In the genomic region with DNA sequence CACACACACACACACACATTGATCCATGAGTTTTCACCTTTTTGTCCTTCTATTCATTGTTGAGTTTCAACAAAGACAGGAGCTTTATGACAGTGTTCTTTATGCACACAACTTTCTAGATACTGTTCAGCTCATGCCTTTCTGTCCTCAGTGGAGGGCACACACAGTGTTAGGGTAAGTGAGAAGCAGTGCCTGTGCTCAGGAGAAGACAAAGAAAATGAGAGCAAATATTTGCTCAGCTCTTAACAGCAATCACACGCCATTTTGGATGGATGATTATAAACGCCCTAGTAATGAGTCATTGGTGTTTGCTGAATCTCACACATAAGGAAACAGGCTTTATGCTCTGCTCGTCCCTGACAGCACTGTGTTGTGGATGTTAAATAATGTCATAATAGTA, we compare ENCODE assay signal across 28 mouse cellular contexts.
A peak's percentile ranks its signal among the peaks of the same experiment; 100 is the strongest.
DNase-seq lines count a peak whose midpoint lies in the region; ATAC-seq and TF ChIP-seq lines count a peak whose summit lies in the region.
"Had no signal": no experiment of that assay in that cellular context is flagged by ENCODE, and none has a peak within 500 bp of the region (broad histone marks: within the 10 kb centered on the region; RNA-seq: fewer than 3 reads in every experiment).

No protein-coding gene starts in this region.

- no peak overlapping the region for H3K9ac ChIP-seq in lung, embryonic 14.5 days
- no peak overlapping the region for H3K9ac ChIP-seq in intestine, embryonic 15.5 days
- H3K9ac ChIP-seq in stomach, embryonic 14.5 days (replicated peaks; ENCODE audit: low read depth, low read length), result no peak overlapping the region
- H3K9ac ChIP-seq in stomach, postnatal 0 days (ENCODE audit: low read length), result no peak overlapping the region
- H3K9ac ChIP-seq: embryonic facial prominence, embryonic 12.5 days; embryonic facial prominence, embryonic 15.5 days; forebrain, postnatal 0 days; heart, embryonic 13.5 days; hindbrain, embryonic 12.5 days; hindbrain, embryonic 15.5 days had no signal

- no peak overlapping the region for H3K4me3 ChIP-seq in lung, embryonic 14.5 days (ENCODE audit: low read depth, low read length)
- no peak overlapping the region for H3K4me3 ChIP-seq in intestine, embryonic 15.5 days (replicated peaks)
- H3K4me3 ChIP-seq in stomach, embryonic 14.5 days (ENCODE audit: low read depth, low read length), result no peak overlapping the region
- H3K4me3 ChIP-seq in stomach, postnatal 0 days (ENCODE audit: low read depth, low read length), result no peak overlapping the region
- H3K4me3 ChIP-seq in hindbrain, embryonic 10.5 days, result no peak overlapping the region
- H3K4me3 ChIP-seq: embryonic facial prominence, embryonic 12.5 days; embryonic facial prominence, embryonic 15.5 days; gastrocnemius, adult 2 months; heart, embryonic 13.5 days; hindbrain, embryonic 12.5 days; hindbrain, embryonic 15.5 days had no signal

- DNase-seq in lung, embryonic 14.5 days, result peak; percentile 4
- no peak for DNase-seq in lung, postnatal 25 days (ENCODE audit: low spot score)
- DNase-seq in stomach, postnatal 0 days (ENCODE audit: low spot score), result no peak
- no peak for DNase-seq in kidney, postnatal 36 days
- no peak for DNase-seq in hindbrain, embryonic 10.5 days (ENCODE audit: low spot score)
- DNase-seq: adrenal gland, adult 2 months; adrenal gland, postnatal 14 days; B cell, adult 2 months; cerebellum, adult 11 months; cerebellum, adult 2 months; cerebellum, adult 9-11 months; cerebellum, postnatal 25 days; forebrain, postnatal 0 days; gastrocnemius, adult 2 months; gastrocnemius, postnatal 14 days; heart, adult 18-20 months; heart, postnatal 14 days; heart, postnatal 4 days had no signal

- no peaks in the 10 kb centered on the region for H3K36me3 ChIP-seq in lung, embryonic 14.5 days (ENCODE audit: insufficient read depth)
- no peaks in the 10 kb centered on the region for H3K36me3 ChIP-seq in intestine, embryonic 15.5 days
- no peaks in the 10 kb centered on the region for H3K36me3 ChIP-seq in stomach, embryonic 14.5 days (ENCODE audit: control insufficient read depth, insufficient read depth, low read length)
- no peaks in the 10 kb centered on the region for H3K36me3 ChIP-seq in stomach, postnatal 0 days (ENCODE audit: control insufficient read depth, insufficient read depth, low read length)
- no peaks in the 10 kb centered on the region for H3K36me3 ChIP-seq in hindbrain, embryonic 10.5 days
- H3K36me3 ChIP-seq: embryonic facial prominence, embryonic 12.5 days; embryonic facial prominence, embryonic 15.5 days; G1E; heart, embryonic 13.5 days; hindbrain, embryonic 12.5 days; hindbrain, embryonic 15.5 days had no signal

- no peaks in the 10 kb centered on the region for H3K27me3 ChIP-seq in lung, embryonic 14.5 days (ENCODE audit: insufficient read depth, low read length)
- no peaks in the 10 kb centered on the region for H3K27me3 ChIP-seq in intestine, embryonic 15.5 days (replicated peaks)
- no peaks in the 10 kb centered on the region for H3K27me3 ChIP-seq in stomach, embryonic 14.5 days (ENCODE audit: control insufficient read depth, insufficient read depth, low read length)
- no peaks in the 10 kb centered on the region for H3K27me3 ChIP-seq in stomach, postnatal 0 days (ENCODE audit: control insufficient read depth, insufficient read depth, low read length)
- no peaks in the 10 kb centered on the region for H3K27me3 ChIP-seq in hindbrain, embryonic 10.5 days (ENCODE audit: insufficient read depth, poor library complexity, severe bottlenecking)
- H3K27me3 ChIP-seq: CH12.LX; embryonic facial prominence, embryonic 12.5 days; embryonic facial prominence, embryonic 15.5 days; heart, embryonic 13.5 days; hindbrain, embryonic 12.5 days; hindbrain, embryonic 15.5 days had no signal

- H3K4me1 ChIP-seq in lung, embryonic 14.5 days (ENCODE audit: insufficient read depth), result no peaks in the 10 kb centered on the region
- H3K4me1 ChIP-seq in intestine, embryonic 15.5 days (replicated peaks), result no peaks in the 10 kb centered on the region
- H3K4me1 ChIP-seq in stomach, embryonic 14.5 days (ENCODE audit: control insufficient read depth, insufficient read depth, low read length), result no peaks in the 10 kb centered on the region
- no peaks in the 10 kb centered on the region for H3K4me1 ChIP-seq in stomach, postnatal 0 days (replicated peaks; ENCODE audit: control insufficient read depth, insufficient read depth)
- no peaks in the 10 kb centered on the region for H3K4me1 ChIP-seq in hindbrain, embryonic 10.5 days (replicated peaks)
- H3K4me1 ChIP-seq: embryonic facial prominence, embryonic 12.5 days; embryonic facial prominence, embryonic 15.5 days; heart, embryonic 13.5 days; hindbrain, embryonic 12.5 days; hindbrain, embryonic 15.5 days had no signal

- no peak for TF ChIP-seq CTCF in lung, embryonic 14.5 days (IDR thresholded peaks at IDR 0.05; ENCODE audit: low read depth)
- TF ChIP-seq CTCF in stomach, postnatal 0 days (IDR thresholded peaks at IDR 0.05; ENCODE audit: low read depth), result no peak

- ATAC-seq in lung, embryonic 14.5 days (ENCODE audit: insufficient read depth), result peak; percentile 66
- peak; percentile 58; the same call in 1 of the 2 replicates for ATAC-seq in intestine, embryonic 15.5 days
- ATAC-seq in stomach, embryonic 14.5 days (ENCODE audit: insufficient number of reproducible peaks, insufficient read depth, low FRiP score, low read depth), result peak; percentile 91
- ATAC-seq in stomach, postnatal 0 days (ENCODE audit: low FRiP score, low TSS enrichment), result peak; percentile 88
- ATAC-seq: forebrain, embryonic 14.5 days; forebrain, postnatal 0 days had no signal

- no peak for TF ChIP-seq EP300 in stomach, postnatal 0 days (optimal IDR thresholded peaks at IDR 0.05)

- no peak overlapping the region for H3K27ac ChIP-seq in lung, embryonic 14.5 days (ENCODE audit: low read depth)
- no peak overlapping the region for H3K27ac ChIP-seq in intestine, embryonic 15.5 days
- H3K27ac ChIP-seq in stomach, embryonic 14.5 days (ENCODE audit: low read length), result no peak overlapping the region
- no peak overlapping the region for H3K27ac ChIP-seq in stomach, postnatal 0 days (replicated peaks)
- H3K27ac ChIP-seq in hindbrain, embryonic 10.5 days, result no peak overlapping the region
- H3K27ac ChIP-seq: embryonic facial prominence, embryonic 12.5 days; embryonic facial prominence, embryonic 15.5 days; gastrocnemius, adult 2 months; heart, embryonic 13.5 days; hindbrain, embryonic 12.5 days; hindbrain, embryonic 15.5 days had no signal

- no peak overlapping the region for H3K4me2 ChIP-seq in lung, embryonic 14.5 days
- no peak overlapping the region for H3K4me2 ChIP-seq in intestine, embryonic 15.5 days (replicated peaks)
- H3K4me2 ChIP-seq in stomach, embryonic 14.5 days (replicated peaks; ENCODE audit: low read depth, low read length), result no peak overlapping the region
- no peak overlapping the region for H3K4me2 ChIP-seq in stomach, postnatal 0 days (replicated peaks; ENCODE audit: low read depth)
- H3K4me2 ChIP-seq: embryonic facial prominence, embryonic 12.5 days; embryonic facial prominence, embryonic 15.5 days; heart, embryonic 13.5 days; hindbrain, embryonic 12.5 days; hindbrain, embryonic 15.5 days had no signal

- WGBS in lung, embryonic 14.5 days, result 56% methylated on average over 3 of the region's 3 CpGs
- 46% methylated on average over 3 of the region's 3 CpGs for WGBS in intestine, embryonic 15.5 days
- WGBS in stomach, embryonic 14.5 days, result 44% methylated on average over 3 of the region's 3 CpGs
- WGBS in stomach, postnatal 0 days, result 30% methylated on average over 3 of the region's 3 CpGs
- WGBS in hindbrain, embryonic 10.5 days, result 78% methylated on average over 3 of the region's 3 CpGs

- H3K9me3 ChIP-seq in lung, embryonic 14.5 days (ENCODE audit: low read depth, low read length), result no peaks in the 10 kb centered on the region
- H3K9me3 ChIP-seq in intestine, embryonic 15.5 days, result no peaks in the 10 kb centered on the region
- H3K9me3 ChIP-seq in stomach, embryonic 14.5 days (ENCODE audit: control insufficient read depth, low read depth, low read length), result no peaks in the 10 kb centered on the region
- no peaks in the 10 kb centered on the region for H3K9me3 ChIP-seq in stomach, postnatal 0 days (ENCODE audit: control insufficient read depth, low read length)
- no peaks in the 10 kb centered on the region for H3K9me3 ChIP-seq in hindbrain, embryonic 10.5 days
- H3K9me3 ChIP-seq: embryonic facial prominence, embryonic 12.5 days; embryonic facial prominence, embryonic 15.5 days; G1E; heart, embryonic 13.5 days; hindbrain, embryonic 12.5 days; hindbrain, embryonic 15.5 days had no signal
